Mouse (Mus musculus) CH12.LX (cell line): ENCODE data around the gene Spen.

ENCODE experiments used
- E2F4 ChIP-seq: IDR thresholded peaks from 2 replicates; pipeline ENCODE4 v1.6.1; 2011; ENCODE audit warnings: low read depth, low read length, improper control_type of control experiment; ENCODE audit not compliant: insufficient replicate concordance
- POLR2A ChIP-seq: IDR thresholded peaks from 2 replicates; pipeline ENCODE4 v1.6.1; 2011; ENCODE audit warnings: low read depth, mild to moderate bottlenecking, improper control_type of control experiment, low read length
- USF2 ChIP-seq: conservative IDR thresholded peaks from 2 replicates; pipeline ENCODE4 v1.6.1; 2011; ENCODE audit warnings: low read depth, low read length, improper control_type of control experiment

- TF ChIP-seq USF2 (no peak), POLR2A (peak; percentile 64), E2F4 (no peak)
These were observed 8.2 kb upstream of the Spen start for GRCm38 (mm10) chr4:141546334-141547200.
